Mouse (Mus musculus) spleen, adult 2 months (tissue): ENCODE results near the gene Ak2.

ENCODE experiments used
- CTCF ChIP-seq: fragments of 200-500 bp; IDR thresholded peaks from 2 replicates; pipeline ENCODE4 v1.5.1; 2011; ENCODE audit warnings: mild to moderate bottlenecking, inconsistent platforms; ENCODE audit not compliant: insufficient read depth, insufficient read length, insufficient replicate concordance; ENCODE audit errors: extremely low read depth
- POLR2A ChIP-seq: fragments of 200-500 bp; IDR thresholded peaks from 2 replicates; pipeline ENCODE4 v1.6.1; 2011; ENCODE audit warnings: low read depth, low read length, inconsistent platforms

- no peak for TF ChIP-seq CTCF
- no peak for TF ChIP-seq POLR2A
Measured at GRCm38 (mm10) chr4:129048501-129049305, 56.9 kb downstream of the Ak2 start.
